Mouse (Mus musculus) MEL (cell line): ENCODE measurements around the gene Hist2h2aa1. TPM values are rescaled to one million over a fixed set of nuclear protein-coding genes. Genes with fewer than 3 reads are reported as not detected.

Experiments used
- DNase-seq: peaks from one replicate; pipeline ENCODE4 v3.0.0; 2011; ENCODE audit warnings: low read depth, low spot score
- H3K27ac ChIP-seq: 2 replicates; pipeline ENCODE4 v1.5.1; 2012; ENCODE audit warnings: low read depth, mild to moderate bottlenecking, control low read depth, low read length, moderate library complexity; ENCODE audit not compliant: control insufficient read depth
- H3K27me3 ChIP-seq, 2 experiments: fragments of 150-350 bp in 1 of 2; sonication (generic) in 1 of 2; 2 replicates each; pipeline ENCODE4 v1.6.1; 2012; ENCODE audit warnings: low read length in 2 of 2, mild to moderate bottlenecking in 2 of 2, improper control_type of control experiment in 1 of 2, moderate library complexity in 1 of 2; ENCODE audit not compliant: insufficient read depth in 2 of 2, control insufficient read depth in 1 of 2
- H3K36me3 ChIP-seq, 2 experiments: 2 replicates each; pipeline ENCODE4 v1.6.1; 2012 to 2014; ENCODE audit warnings: low read length in 2 of 2, improper control_type of control experiment in 1 of 2, inconsistent platforms in 1 of 2, mild to moderate bottlenecking in 1 of 2; ENCODE audit not compliant: insufficient read depth in 2 of 2, control insufficient read depth in 1 of 2
- H3K4me1 ChIP-seq, 2 experiments: fragments of 150-350 bp in 1 of 2; sonication (generic) in 1 of 2; 2 replicates each; pipeline ENCODE4 v1.6.1; 2012; ENCODE audit warnings: low read length in 2 of 2, improper control_type of control experiment in 1 of 2, mild to moderate bottlenecking in 1 of 2; ENCODE audit not compliant: insufficient read depth in 2 of 2, control insufficient read depth in 1 of 2
- H3K4me3 ChIP-seq, 2 experiments: fragments of 150-350 bp in 1 of 2; sonication (generic) in 1 of 2; 2 replicates each; pipeline ENCODE4 v1.5.1; 2012; ENCODE audit warnings: low read depth in 2 of 2, low read length in 2 of 2, mild to moderate bottlenecking in 2 of 2, moderate library complexity in 2 of 2, control low read depth in 1 of 2, improper control_type of control experiment in 1 of 2; ENCODE audit not compliant: control insufficient read depth in 1 of 2, insufficient read depth in 1 of 2
- H3K79me2 ChIP-seq: 2 replicates; pipeline ENCODE4 v1.6.1; 2012; ENCODE audit warnings: mild to moderate bottlenecking, low read length, moderate library complexity; ENCODE audit not compliant: control insufficient read depth, poor library complexity, insufficient read depth
- H3K9ac ChIP-seq: 2 replicates; pipeline ENCODE4 v1.6.1; 2012; ENCODE audit warnings: low read depth, mild to moderate bottlenecking, control low read depth, low read length, moderate library complexity; ENCODE audit not compliant: control insufficient read depth, poor library complexity, severe bottlenecking
- H3K9me3 ChIP-seq: fragments of 150-350 bp; sonication (generic); replicated peaks from 2 replicates; pipeline ENCODE4 v1.6.1; 2012; ENCODE audit warnings: mild to moderate bottlenecking, low read length, improper control_type of control experiment, moderate library complexity; ENCODE audit not compliant: insufficient read depth
- BHLHE40 ChIP-seq: IDR thresholded peaks from 2 replicates; pipeline ENCODE4 v1.6.1; 2012; ENCODE audit warnings: low read depth, mild to moderate bottlenecking, inconsistent platforms, low read length, improper control_type of control experiment, borderline replicate concordance
- CHD1 ChIP-seq: IDR thresholded peaks from 2 replicates; pipeline ENCODE4 v1.6.1; 2012; ENCODE audit warnings: low read depth, mild to moderate bottlenecking, inconsistent platforms, low read length, improper control_type of control experiment
- CHD2 ChIP-seq: IDR thresholded peaks from 2 replicates; pipeline ENCODE4 v1.6.1; 2011; ENCODE audit warnings: low read length, improper control_type of control experiment
- CTCF ChIP-seq, 3 experiments: IDR thresholded peaks in 2 of 3; conservative IDR thresholded peaks in 1 of 3; 2 replicates each; pipeline ENCODE4 v1.5.1; 2011 to 2012; ENCODE audit warnings: low read length in 3 of 3, low read depth in 2 of 3, mild to moderate bottlenecking in 2 of 3, improper control_type of control experiment in 1 of 3, inconsistent platforms in 1 of 3, mixed read lengths in 1 of 3, moderate library complexity in 1 of 3; ENCODE audit not compliant: control insufficient read depth in 1 of 3, insufficient read depth in 1 of 3, poor library complexity in 1 of 3, severe bottlenecking in 1 of 3
- ELF1 ChIP-seq: IDR thresholded peaks from 2 replicates; pipeline ENCODE4 v1.6.1; 2014; ENCODE audit warnings: low read depth, mild to moderate bottlenecking, inconsistent platforms, low read length, improper control_type of control experiment, moderate library complexity
- HCFC1 ChIP-seq: IDR thresholded peaks from 2 replicates; pipeline ENCODE4 v1.6.1; 2012; ENCODE audit warnings: low read depth, mild to moderate bottlenecking, inconsistent platforms, low read length, improper control_type of control experiment, moderate library complexity
- JUND ChIP-seq: IDR thresholded peaks from 2 replicates; pipeline ENCODE4 v1.6.1; 2011; ENCODE audit warnings: low read depth, mild to moderate bottlenecking, improper control_type of control experiment, low read length
- KAT2A ChIP-seq: conservative IDR thresholded peaks from 2 replicates; pipeline ENCODE4 v1.6.1; 2012; ENCODE audit warnings: low read depth, low read length, improper control_type of control experiment, inconsistent platforms
- MAX ChIP-seq: IDR thresholded peaks from 2 replicates; pipeline ENCODE4 v1.6.1; 2011; ENCODE audit warnings: low read length, improper control_type of control experiment
- MAZ ChIP-seq: IDR thresholded peaks from 2 replicates; pipeline ENCODE4 v1.6.1; 2012; ENCODE audit warnings: low read depth, mild to moderate bottlenecking, inconsistent platforms, low read length, improper control_type of control experiment
- MEF2A ChIP-seq: IDR thresholded peaks from 2 replicates; pipeline ENCODE4 v1.6.1; 2014; ENCODE audit warnings: low read depth, mild to moderate bottlenecking, inconsistent platforms, low read length, improper control_type of control experiment; ENCODE audit not compliant: poor library complexity, insufficient replicate concordance, severe bottlenecking; ENCODE audit errors: extremely low read depth
- NELFE ChIP-seq: IDR thresholded peaks from 2 replicates; pipeline ENCODE4 v1.6.1; 2011; ENCODE audit warnings: low read depth, low read length, improper control_type of control experiment
- POLR2A ChIP-seq, 2 experiments: IDR thresholded peaks; 2 replicates each; pipeline ENCODE4 v1.6.1; 2011 to 2012; ENCODE audit warnings: low read length in 2 of 2, mild to moderate bottlenecking in 2 of 2, control low read depth in 1 of 2, improper control_type of control experiment in 1 of 2, low read depth in 1 of 2, moderate library complexity in 1 of 2; ENCODE audit not compliant: control insufficient read depth in 1 of 2, insufficient read depth in 1 of 2, poor library complexity in 1 of 2
- POLR2AphosphoS2 ChIP-seq: IDR thresholded peaks from 2 replicates; pipeline ENCODE4 v1.6.1; 2011; ENCODE audit warnings: low read length, improper control_type of control experiment
- POLR2AphosphoS5 ChIP-seq: IDR thresholded peaks from 2 replicates; pipeline ENCODE4 v1.6.1; 2012; ENCODE audit warnings: low read depth, borderline replicate concordance, mild to moderate bottlenecking, inconsistent platforms, low read length, moderate library complexity, mixed read lengths
- RAD21 ChIP-seq: IDR thresholded peaks from 2 replicates; pipeline ENCODE4 v1.6.1; 2011; ENCODE audit warnings: mild to moderate bottlenecking, low read depth, low read length, improper control_type of control experiment
- RCOR1 ChIP-seq: IDR thresholded peaks from 2 replicates; pipeline ENCODE4 v1.6.1; 2012; ENCODE audit warnings: low read depth, mild to moderate bottlenecking, inconsistent platforms, low read length, improper control_type of control experiment
- SMC3 ChIP-seq: IDR thresholded peaks from 2 replicates; pipeline ENCODE4 v1.6.1; 2011; ENCODE audit warnings: low read depth, low read length, improper control_type of control experiment
- TAL1 ChIP-seq: IDR thresholded peaks from 2 replicates; pipeline ENCODE4 v1.6.1; 2012; ENCODE audit warnings: mild to moderate bottlenecking, inconsistent platforms, low read length, moderate library complexity, mixed read lengths
- TBP ChIP-seq: IDR thresholded peaks from 2 replicates; pipeline ENCODE4 v1.8.0; 2011; ENCODE audit warnings: low read depth, low read length, improper control_type of control experiment
- ZC3H11A ChIP-seq: IDR thresholded peaks from 2 replicates; pipeline ENCODE4 v1.6.1; 2012; ENCODE audit warnings: low read depth, mild to moderate bottlenecking, inconsistent platforms, low read length, improper control_type of control experiment
- ZKSCAN1 ChIP-seq: IDR thresholded peaks from 2 replicates; pipeline ENCODE4 v1.6.1; 2012; ENCODE audit warnings: low read depth, mild to moderate bottlenecking, inconsistent platforms, low read length, improper control_type of control experiment, moderate library complexity
- ZMIZ1 ChIP-seq: IDR thresholded peaks from 2 replicates; pipeline ENCODE4 v1.6.1; 2012; ENCODE audit warnings: low read depth, mild to moderate bottlenecking, inconsistent platforms, low read length, improper control_type of control experiment, moderate library complexity
- polyA plus RNA-seq, 2 experiments: library from polyadenylated mRNA; stranded (reverse) in 1 of 2; unstranded in 1 of 2; fragments of >175 nt in 1 of 2; fragments of >200 nt in 1 of 2; gene quantifications; 2 replicates each; pipeline versions ENCODE4 v1.2.1 to v1.2.4; 2012; ENCODE audit warnings: low replicate concordance in 2 of 2, low read depth in 1 of 2; ENCODE audit not compliant: insufficient read length in 2 of 2, insufficient read depth in 1 of 2, missing spikeins in 1 of 2
- total RNA-seq: library from RNA; depleted of rRNA; stranded (reverse); fragments of 300-350 nt; gene quantifications from 2 replicates; pipeline ENCODE4 v1.2.3, GENCODE M21; 2012

Gene Hist2h2aa1
- total and polyA plus RNA-seq, 3 experiments = 1.5 to 3,456 TPM; not detected in 1

GRCm38 (mm10) chr3:96277800-96278624 is 32.7 kb downstream of the Hist2h2aa1 start (continued):
- TF ChIP-seq MEF2A (no peak), POLR2A (IDR thresholded peaks at IDR 0.05; ENCODE audit: control insufficient read depth in 1 of 2, insufficient read depth in 1 of 2, low read depth in 1 of 2, low read length in 2 of 2, poor library complexity in 1 of 2) (peak; percentile 79 to 83), CHD1 (no peak), POLR2AphosphoS2 (no peak), POLR2AphosphoS5 (no peak), CTCF (IDR thresholded peaks at IDR 0.05 in 2 of 3, conservative IDR thresholded peaks at IDR 0.05 in 1 of 3; ENCODE audit: control insufficient read depth in 1 of 3, insufficient read depth in 1 of 3, low read depth in 2 of 3, low read length in 3 of 3, poor library complexity in 1 of 3, severe bottlenecking in 1 of 3) (peak in 2 of 3 experiments; percentile 93 to 100; a peak in 4 of 6 replicates), MAX (no peak)

DNA sequence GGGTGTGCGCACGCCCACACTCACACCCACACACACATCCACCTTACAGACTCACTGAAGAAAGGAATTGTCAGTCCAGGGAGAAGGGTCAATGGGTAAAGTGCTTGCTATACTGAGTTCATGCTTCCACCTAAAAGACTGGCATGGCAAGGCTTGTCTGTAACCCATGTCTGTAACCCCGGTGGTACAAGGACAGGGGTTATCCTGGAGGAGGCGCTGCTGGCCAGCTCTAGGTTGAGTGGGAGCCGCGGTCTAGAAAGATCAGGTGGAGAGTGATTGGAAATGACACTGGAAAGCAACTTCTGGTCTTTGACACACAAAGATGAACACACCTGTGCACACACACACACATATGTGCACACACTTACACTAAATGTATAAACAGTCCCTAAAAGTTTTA is 35.4 kb downstream of the Hist2h2aa1 start:
- Histone ChIP-seq H3K27me3 (no peaks in the 10 kb centered on the region), H3K27ac (no peak overlapping the region), H3K9me3 (no peaks in the 10 kb centered on the region), H3K9ac (no peak overlapping the region), H3K4me3 (no peak overlapping the region)
- DNase-seq = peak; percentile 38
- TF ChIP-seq NELFE = no peak
- TF ChIP-seq ELF1 = no peak
- no peak for TF ChIP-seq JUND
- TF ChIP-seq RCOR1 = no peak
- TF ChIP-seq BHLHE40 = no peak
- no peak for TF ChIP-seq HCFC1
- no peak for TF ChIP-seq TAL1
- TF ChIP-seq CTCF (IDR thresholded peaks at IDR 0.05 in 2 of 3, conservative IDR thresholded peaks at IDR 0.05 in 1 of 3; ENCODE audit: control insufficient read depth in 1 of 3, insufficient read depth in 1 of 3, low read depth in 2 of 3, low read length in 3 of 3, poor library complexity in 1 of 3, severe bottlenecking in 1 of 3) = peak; percentile 24 to 59 (median 54); a peak in 5 of 6 replicates
- TF ChIP-seq SMC3 = peak; percentile 32; the same call in 1 of the 2 replicates
- no peak for TF ChIP-seq ZMIZ1
- no peak for TF ChIP-seq ZKSCAN1
- peak; percentile 53 for TF ChIP-seq RAD21
- no peak for TF ChIP-seq KAT2A
- TF ChIP-seq ZC3H11A = peak; percentile 35
- TF ChIP-seq TBP = no peak
- TF ChIP-seq MAZ = no peak
- no peak for TF ChIP-seq CHD2
- TF ChIP-seq, all 39 proteins: peak for 4
- Histone ChIP-seq H3K79me2 (no peaks in the 10 kb centered on the region; the same call in 1 of the 2 replicates), H3K36me3 (peaks cover 0 to 10% of the 10 kb centered on the region in 2 experiments; a peak in 2 of 4 replicates), H3K4me1 (peaks cover 2 to 13% of the 10 kb centered on the region in 2 experiments)
